Mouse (Mus musculus) forebrain, embryonic 11.5 days (tissue): Measurements from ENCODE around the gene Ctdnep1. TPM values are rescaled to one million over a fixed set of nuclear protein-coding genes. Genes with fewer than 3 reads are reported as not detected.

Experiments used
- ATAC-seq: fragments of 200-750 bp; cut with Nextera tagmentation; replicated peaks from 2 replicates; pipeline ENCODE4 v1.8.0; 2017; ENCODE audit warnings: moderate TSS enrichment; ENCODE audit not compliant: low FRiP score
- DNase-seq: peaks from one replicate; pipeline ENCODE4 v3.0.0-alpha.2; 2017; ENCODE audit warnings: low spot score
- H3K27ac ChIP-seq: fragments of 300-500 bp; sonication (generic); 2 replicates; pipeline ENCODE4 v1.5.1; 2014; ENCODE audit warnings: low read depth, low read length
- H3K27me3 ChIP-seq: fragments of 300-500 bp; sonication (generic); 2 replicates; pipeline ENCODE4 v1.6.1; 2014; ENCODE audit warnings: mild to moderate bottlenecking, low read length, mixed read lengths; ENCODE audit not compliant: control insufficient read depth, insufficient read depth
- H3K36me3 ChIP-seq: fragments of 300-500 bp; sonication (generic); 2 replicates; pipeline ENCODE4 v1.6.1; 2014; ENCODE audit warnings: mild to moderate bottlenecking, low read length, moderate library complexity, mixed read lengths; ENCODE audit not compliant: control insufficient read depth, insufficient read depth
- H3K4me1 ChIP-seq: fragments of 300-500 bp; sonication (generic); replicated peaks from 2 replicates; pipeline ENCODE4 v1.6.1; 2014; ENCODE audit warnings: low read length, mixed read lengths; ENCODE audit not compliant: control insufficient read depth, insufficient read depth
- H3K4me2 ChIP-seq: fragments of 300-500 bp; sonication (generic); 2 replicates; pipeline ENCODE4 v1.6.1; 2014; ENCODE audit warnings: low read depth, mild to moderate bottlenecking, low read length, moderate library complexity, mixed read lengths; ENCODE audit not compliant: severe bottlenecking
- H3K4me3 ChIP-seq: fragments of 300-500 bp; sonication (generic); 2 replicates; pipeline ENCODE4 v1.5.1; 2014; ENCODE audit warnings: low read depth, low read length
- H3K9ac ChIP-seq: fragments of 300-500 bp; sonication (generic); 2 replicates; pipeline ENCODE4 v1.6.1; 2014; ENCODE audit warnings: low read length
- H3K9me3 ChIP-seq: fragments of 300-500 bp; sonication (generic); 2 replicates; pipeline ENCODE4 v1.6.1; 2016; ENCODE audit warnings: low read length, mixed read lengths; ENCODE audit not compliant: control insufficient read depth
- WGBS: fragments of 180-500 bp; shearing (Covaris S2); extraction: QIAGEN DNeasy Blood & Tissue Kit; methylation state at CpG from one replicate; pipeline ENCODE4 v1.1.7; 2014; 5-methylcytosine and 5-hydroxymethylcytosine counted together
- polyA plus RNA-seq: library from polyadenylated mRNA; unstranded; fragments of >200 nt; fragmentation: Nextera tagmentation; extraction: Ambion mirVana; gene quantifications from 2 replicates; pipeline ENCODE4 v1.2.1, GENCODE M21; 2014

Gene Ctdnep1
- polyA plus RNA-seq, 1 experiment from 2014 or later = 20.4 TPM

GRCm38 (mm10) chr11:69994401-69995090 lies 13.6 kb downstream of the Ctdnep1 start:
- Histone ChIP-seq H3K27ac (no peak overlapping the region), H3K4me3 (no peak overlapping the region), H3K9ac (no peak overlapping the region), H3K9me3 (no peaks in the 10 kb centered on the region), H3K36me3 (peaks cover 24% of the 10 kb centered on the region), H3K4me1 (peaks cover 10% of the 10 kb centered on the region), H3K27me3 (no peaks in the 10 kb centered on the region), H3K4me2 (no peak overlapping the region; the same call in 1 of the 2 replicates)
- 90% methylated on average over 11 of the region's 11 CpGs for WGBS
- no peak for DNase-seq
- ATAC-seq = no peak

GRCm38 (mm10) chr11:69995391-69995960 lies 14.5 kb downstream of the Ctdnep1 start, which contains the start of gene Phf23:
TSS of gene Phf23 (plus strand) at chr11:69995777.
- H3K4me3 ChIP-seq = peak within 1 kb of the TSS; percentile 96
- peaks cover 10% of the 10 kb centered on the region for H3K4me1 ChIP-seq
- no peaks in the 10 kb centered on the region for H3K9me3 ChIP-seq
- DNase-seq (peak; percentile 99), ATAC-seq (peak; percentile 77)
- no peaks in the 10 kb centered on the region for H3K27me3 ChIP-seq
- peak within 1 kb of the TSS; percentile 87 for H3K9ac ChIP-seq
- peak within 1 kb of the TSS; percentile 97 for H3K27ac ChIP-seq
- under 1% methylated on average over 36 of the region's 36 CpGs for WGBS
- H3K36me3 ChIP-seq = peaks cover 19% of the 10 kb centered on the region
- H3K4me2 ChIP-seq = peak within 1 kb of the TSS; percentile 56

DNA sequence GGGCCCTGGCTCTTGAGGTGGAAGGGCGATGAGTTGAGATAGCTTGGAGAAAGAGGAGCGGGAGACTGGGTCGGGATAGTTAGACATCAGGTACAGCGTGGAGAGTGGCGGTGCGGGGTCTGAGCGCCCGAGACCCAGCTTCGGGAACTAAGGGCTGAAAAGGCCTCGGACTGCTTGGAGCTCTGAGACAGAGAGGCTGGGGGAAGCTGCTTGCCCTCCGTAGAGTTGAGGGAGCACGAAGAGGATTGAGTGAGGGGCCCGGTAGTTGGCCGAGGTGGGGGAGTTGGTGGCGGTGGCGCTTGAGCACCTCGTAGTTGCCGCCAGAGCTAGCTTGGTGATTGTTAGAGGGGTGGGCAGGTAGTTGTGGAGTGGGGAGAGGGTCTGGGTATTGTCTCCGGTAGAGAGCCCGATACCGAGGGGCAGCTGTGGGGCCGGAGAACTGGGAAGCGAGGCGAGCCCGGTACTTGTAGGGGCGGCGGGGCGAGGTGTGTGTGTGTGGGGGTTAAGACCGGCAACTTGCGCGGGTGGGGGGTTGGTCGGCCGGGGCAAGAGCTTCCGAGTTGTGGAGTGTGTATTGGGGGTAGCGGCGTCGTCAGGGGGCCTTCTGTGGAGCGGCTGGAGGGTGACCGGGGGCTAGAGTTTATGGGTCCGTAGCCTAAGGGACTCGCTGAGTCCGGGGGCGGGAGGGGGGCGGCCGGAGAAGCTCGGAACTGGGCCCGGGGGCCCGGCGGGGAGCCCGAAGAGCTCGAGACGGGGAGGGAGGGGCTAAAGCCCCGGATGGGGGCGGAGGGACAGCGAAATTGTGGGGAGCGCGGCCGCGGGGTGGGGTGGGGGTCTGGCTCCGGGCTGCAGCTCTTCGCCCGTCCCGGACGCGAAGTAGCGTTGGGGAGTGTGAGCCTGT lies 15.5 kb downstream of the Ctdnep1 start:
- peak overlapping the region; percentile 97 for H3K27ac ChIP-seq
- WGBS = under 1% methylated on average over 65 of the region's 66 CpGs
- peaks cover 19% of the 10 kb centered on the region for H3K36me3 ChIP-seq
- H3K27me3 ChIP-seq = no peaks in the 10 kb centered on the region
- DNase-seq (peak; percentile 78), ATAC-seq (peak; percentile 1; the same call in 1 of the 2 replicates)
- H3K4me1 ChIP-seq = peaks cover 12% of the 10 kb centered on the region
- peak overlapping the region; percentile 96 for H3K4me3 ChIP-seq
- peak overlapping the region; percentile 56 for H3K4me2 ChIP-seq
- H3K9ac ChIP-seq = peak overlapping the region; percentile 87
- H3K9me3 ChIP-seq = no peaks in the 10 kb centered on the region

DNA sequence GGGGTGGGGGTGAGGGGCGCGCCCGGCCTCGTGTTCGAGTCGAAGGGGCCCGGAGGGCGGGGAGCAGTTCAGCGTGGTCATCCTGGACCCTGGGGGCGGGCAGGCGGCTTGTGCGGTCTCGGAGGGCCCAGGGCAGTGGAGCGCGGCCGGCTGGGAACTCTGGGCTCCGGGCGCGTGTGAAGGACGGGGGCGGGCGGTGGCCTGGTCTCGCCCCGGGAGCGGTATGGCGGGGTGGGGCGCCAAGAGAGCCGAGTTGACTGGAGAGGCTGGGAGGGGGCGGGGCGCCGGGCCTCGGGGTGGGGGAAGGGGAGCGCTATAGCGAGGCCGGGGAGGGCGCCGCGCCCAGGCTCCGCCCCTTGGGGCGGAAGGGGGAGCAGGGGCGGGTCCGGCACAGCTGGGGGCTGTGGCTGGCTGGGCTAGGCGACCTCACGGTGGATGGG lies 16.1 kb downstream of the Ctdnep1 start:
- DNase-seq (peak; percentile 96), ATAC-seq (peak; percentile 50)
- Histone ChIP-seq H3K27me3 (no peaks in the 10 kb centered on the region), H3K9ac (peak overlapping the region; percentile 87), H3K9me3 (no peaks in the 10 kb centered on the region), H3K4me3 (peak overlapping the region; percentile 96), H3K36me3 (peaks cover 19% of the 10 kb centered on the region), H3K4me1 (peaks cover 13% of the 10 kb centered on the region), H3K27ac (peak overlapping the region; percentile 97), H3K4me2 (peak overlapping the region; percentile 56)
- WGBS = 2% methylated on average over 37 of the region's 44 CpGs

DNA sequence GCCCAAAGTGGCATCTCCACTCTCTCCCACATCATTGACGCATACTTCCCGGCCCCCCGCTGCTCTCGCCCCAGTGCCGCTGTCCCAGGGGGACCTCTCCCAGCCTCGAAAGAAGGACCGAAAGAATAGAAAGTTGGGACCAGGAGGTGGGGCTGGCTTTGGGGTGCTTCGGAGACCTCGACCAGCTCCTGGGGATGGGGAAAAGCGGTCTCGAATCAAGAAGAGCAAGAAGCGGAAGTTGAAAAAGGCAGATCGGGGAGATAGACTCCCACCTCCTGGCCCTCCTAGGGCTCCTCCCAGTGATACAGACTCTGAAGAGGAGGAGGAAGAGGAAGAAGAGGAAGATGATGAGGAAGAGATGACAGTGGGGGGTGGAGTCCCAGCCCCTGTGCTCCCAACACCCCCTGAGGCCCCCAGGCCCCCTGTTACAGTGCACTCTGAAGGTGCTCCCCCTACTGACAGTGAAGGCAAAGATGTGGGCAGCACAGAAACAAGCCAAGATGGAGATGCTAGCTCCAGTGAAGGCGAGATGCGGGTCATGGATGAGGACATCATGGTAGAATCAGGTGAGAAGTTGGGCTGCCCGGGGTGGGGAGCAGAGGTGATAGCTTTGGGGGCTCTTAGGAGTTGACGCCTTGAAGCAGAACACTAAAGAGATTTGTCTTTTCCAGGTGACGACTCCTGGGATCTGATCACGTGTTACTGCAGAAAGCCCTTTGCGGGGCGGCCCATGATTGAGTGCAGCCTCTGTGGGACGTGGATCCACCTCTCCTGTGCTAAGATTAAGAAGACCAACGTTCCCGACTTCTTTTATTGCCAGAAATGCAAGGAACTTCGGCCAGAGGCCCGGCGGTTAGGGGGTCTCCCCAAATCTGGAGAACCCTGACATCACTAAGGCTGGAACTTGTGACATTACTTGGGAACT lies 17.9 kb downstream of the Ctdnep1 start:
- Histone ChIP-seq H3K4me2 (no peak overlapping the region), H3K4me3 (no peak overlapping the region), H3K27me3 (no peaks in the 10 kb centered on the region), H3K4me1 (peaks cover 14% of the 10 kb centered on the region), H3K36me3 (peaks cover 19% of the 10 kb centered on the region), H3K9me3 (no peaks in the 10 kb centered on the region), H3K27ac (no peak overlapping the region), H3K9ac (no peak overlapping the region)
- ATAC-seq (no peak), DNase-seq (peak; percentile 56)
- WGBS = 94% methylated on average over 27 of the region's 27 CpGs

DNA sequence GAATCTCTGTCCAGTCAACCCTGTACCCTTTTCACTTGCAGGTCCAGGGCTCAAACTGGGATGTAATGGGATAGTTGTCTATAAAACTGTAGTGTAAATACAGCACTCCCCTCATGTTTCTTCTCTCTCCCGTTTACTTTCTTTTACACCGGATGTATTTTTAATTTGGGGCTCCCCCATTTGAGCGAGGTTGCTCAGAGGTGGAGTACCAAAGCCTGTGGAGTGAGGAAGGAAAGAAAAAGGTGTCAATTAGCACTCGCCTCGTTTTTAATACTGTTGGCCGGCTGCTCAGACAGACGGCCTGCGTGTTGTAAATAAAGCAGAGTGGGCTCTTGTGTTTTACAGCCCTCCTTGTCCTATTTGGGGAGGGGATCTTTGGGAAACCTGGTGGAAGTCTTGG lies 18.7 kb downstream of the Ctdnep1 start:
- Histone ChIP-seq H3K4me1 (peaks cover 14% of the 10 kb centered on the region), H3K27ac (peak overlapping the region; percentile 82)
- ATAC-seq = no peak

GRCm38 (mm10) chr11:70000396-70000898 lies 19.5 kb downstream of the Ctdnep1 start, which contains the start of gene Dvl2:
TSS of gene Dvl2 (plus strand) at chr11:70000595.
- Histone ChIP-seq H3K9ac (peak within 1 kb of the TSS; percentile 85), H3K4me1 (peaks cover 14% of the 10 kb centered on the region), H3K4me2 (peak within 1 kb of the TSS; percentile 93), H3K4me3 (peak within 1 kb of the TSS; percentile 74), H3K27ac (peak within 1 kb of the TSS; percentile 82), H3K27me3 (no peaks in the 10 kb centered on the region), H3K9me3 (no peaks in the 10 kb centered on the region), H3K36me3 (peaks cover 20% of the 10 kb centered on the region)
- WGBS = under 1% methylated on average over 47 of the region's 48 CpGs
- DNase-seq (peak; percentile 96), ATAC-seq (peak; percentile 65)

More for the DNA sequence above, 18.7 kb downstream of the Ctdnep1 start:
- Histone ChIP-seq H3K27me3 (no peaks in the 10 kb centered on the region), H3K9ac (no peak overlapping the region), H3K36me3 (peaks cover 19% of the 10 kb centered on the region), H3K4me2 (no peak overlapping the region), H3K4me3 (no peak overlapping the region), H3K9me3 (no peaks in the 10 kb centered on the region)
- no peak for DNase-seq
- WGBS = 87% methylated on average over 8 of the region's 8 CpGs
